Mouse (Mus musculus): ENCODE measurements around the gene P2ry12.

The P2ry12 gene

DNA sequence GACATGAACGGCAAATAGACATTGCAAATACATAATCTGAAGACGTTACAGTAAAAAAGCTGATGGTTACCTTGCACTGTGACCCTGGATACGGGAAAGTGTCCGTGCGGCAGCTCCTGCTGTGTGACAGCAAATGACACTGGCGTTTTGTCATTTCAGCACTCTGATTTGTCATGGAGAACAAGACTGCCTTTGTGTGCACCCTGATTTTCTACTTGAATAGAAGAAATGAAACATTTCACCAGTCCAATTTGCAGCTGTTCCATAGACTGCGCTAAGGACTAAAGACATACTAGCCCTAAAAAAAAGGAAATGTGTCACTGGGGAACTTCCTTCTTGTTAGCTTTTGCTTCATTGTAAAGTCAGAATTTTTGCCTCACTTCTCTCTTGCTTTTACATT lies at the start of gene P2ry12:
TSS of gene P2ry12 (minus strand) at position 168 of the 400 bp plus-strand sequence.
- no peak for DNase-seq (ENCODE audit: low read depth, low spot score)

DNA sequence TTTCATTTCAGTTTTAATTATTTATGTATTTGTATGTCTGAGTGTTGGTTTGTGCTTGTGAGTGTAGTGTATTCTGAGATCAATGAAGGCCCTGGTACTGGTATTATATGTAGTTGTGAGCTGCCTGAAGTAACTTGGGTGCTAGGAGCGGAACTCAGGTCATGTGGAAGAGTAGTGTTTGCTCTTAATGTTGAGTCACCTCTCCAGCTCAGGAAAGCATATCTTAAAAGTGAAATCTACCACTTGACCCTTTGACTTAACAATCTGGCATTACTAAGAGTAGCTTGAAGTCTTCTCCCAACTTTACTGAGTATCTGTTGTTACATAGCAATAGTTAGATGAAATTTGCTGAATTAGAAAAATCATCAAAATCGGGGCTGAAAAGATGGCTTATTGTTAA lies 42.8 kb upstream of the P2ry12 start:
- DNase-seq (ENCODE audit: low read depth, low spot score) = no peak

DNA sequence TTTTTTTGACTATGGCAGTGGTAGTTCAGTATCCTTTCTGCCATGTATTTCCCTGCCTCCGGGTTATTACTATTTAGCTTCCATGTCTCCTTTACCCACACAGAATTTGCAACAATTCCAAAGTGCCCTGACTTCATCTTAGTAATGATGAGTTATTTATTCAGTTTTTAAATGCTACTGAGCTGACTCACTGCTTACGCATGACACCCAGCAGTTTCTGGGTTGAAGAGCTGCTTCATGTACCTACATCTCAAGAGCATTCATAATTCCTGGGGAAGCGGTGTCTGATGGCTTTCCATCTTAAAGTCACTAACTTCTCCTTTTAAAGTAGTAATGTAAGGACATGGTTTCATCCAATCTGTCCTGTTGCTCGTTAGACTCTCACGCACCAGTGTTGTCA lies 42.3 kb upstream of the P2ry12 start:
- DNase-seq (ENCODE audit: low read depth, low spot score) = no peak

DNA sequence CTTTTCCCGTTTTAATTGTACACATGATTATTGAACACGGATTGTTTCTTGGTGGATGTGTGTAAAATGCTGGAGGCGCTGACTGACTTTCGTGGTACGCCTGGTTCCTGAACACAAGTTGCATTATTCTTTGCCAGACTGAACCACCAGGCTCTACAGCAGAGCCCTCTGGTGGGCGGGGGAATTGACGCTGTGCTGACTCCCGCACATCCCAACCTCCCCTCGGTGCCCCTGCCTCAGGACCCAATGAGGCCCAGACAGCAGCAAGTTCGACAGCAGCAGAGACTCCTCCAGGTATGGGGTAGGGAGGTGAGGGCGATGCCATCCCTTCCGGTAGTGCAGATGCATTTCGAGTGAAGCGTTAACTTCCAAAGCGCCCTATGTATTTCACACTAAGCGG lies 35.0 kb upstream of the P2ry12 start:
- DNase-seq (ENCODE audit: low read depth, low spot score) = peak; percentile 24

DNA sequence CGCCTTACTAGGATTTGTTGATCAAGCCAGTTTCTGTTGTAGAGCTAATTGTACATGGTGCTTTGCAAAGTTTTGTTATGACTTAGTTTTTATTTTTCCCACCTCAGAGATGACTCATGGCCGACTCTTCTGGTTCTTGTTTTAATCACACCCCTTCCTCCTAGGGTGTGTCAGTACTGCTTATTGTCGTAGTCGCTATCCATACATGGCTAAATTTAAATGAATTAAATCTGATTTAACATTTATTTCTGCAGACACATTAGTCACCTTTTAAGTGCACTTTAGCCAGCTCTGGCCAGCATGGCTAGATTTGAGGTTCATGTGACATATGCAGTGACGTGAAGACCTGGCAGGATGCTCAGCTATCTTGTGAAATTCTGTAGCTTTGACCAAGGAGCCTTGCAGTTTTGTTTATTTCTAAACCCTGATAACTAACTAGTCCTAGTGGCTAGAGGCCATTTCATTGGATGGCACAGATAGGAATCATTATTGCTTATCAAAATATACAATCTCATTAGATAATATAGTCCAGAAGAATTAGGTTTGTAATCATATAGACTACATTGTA lies 34.0 kb upstream of the P2ry12 start:
- no peak for DNase-seq (ENCODE audit: low read depth, low spot score)

DNA sequence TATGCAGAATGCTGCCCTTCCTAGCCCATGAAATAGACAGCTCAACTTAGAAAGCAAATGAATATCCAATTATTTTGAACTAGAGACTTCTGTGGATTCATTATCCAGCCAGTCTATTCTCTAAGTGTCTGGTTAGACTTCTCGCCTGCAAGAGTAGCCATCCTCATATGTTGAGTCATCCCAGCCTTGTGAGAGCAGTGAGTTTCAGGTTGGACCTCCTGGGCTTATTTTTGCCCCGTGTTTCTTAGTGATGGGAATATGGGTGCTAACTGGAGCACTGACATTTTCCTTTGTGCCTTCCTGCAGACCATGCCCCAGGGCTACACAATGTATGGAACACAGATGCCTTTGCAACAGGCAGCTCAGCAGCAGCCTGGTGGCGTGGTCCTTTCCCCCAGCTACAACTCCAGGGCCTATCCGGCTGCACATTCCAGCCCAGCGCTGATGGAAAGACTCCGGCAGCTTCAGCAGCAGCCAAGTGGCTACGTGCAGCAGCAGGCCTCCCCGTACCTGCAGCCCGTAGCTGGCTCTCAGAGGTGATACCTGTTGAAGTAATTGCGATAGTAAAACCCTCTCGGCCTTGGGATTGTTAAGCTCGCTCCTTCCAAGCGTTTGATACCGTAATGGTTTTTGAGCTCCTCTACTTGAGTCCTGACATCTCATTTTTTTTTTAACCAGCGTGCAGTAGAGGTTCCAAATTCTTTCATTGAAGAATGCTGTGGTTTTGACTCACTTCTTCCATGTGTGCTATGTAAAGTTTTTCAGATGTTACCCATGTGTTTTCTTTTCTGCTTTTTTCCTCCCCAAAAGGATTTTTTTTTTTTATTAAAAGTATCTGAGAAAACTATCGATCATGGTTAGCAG lies 33.3 kb upstream of the P2ry12 start:
- no peak for DNase-seq (ENCODE audit: low read depth, low spot score)

DNA sequence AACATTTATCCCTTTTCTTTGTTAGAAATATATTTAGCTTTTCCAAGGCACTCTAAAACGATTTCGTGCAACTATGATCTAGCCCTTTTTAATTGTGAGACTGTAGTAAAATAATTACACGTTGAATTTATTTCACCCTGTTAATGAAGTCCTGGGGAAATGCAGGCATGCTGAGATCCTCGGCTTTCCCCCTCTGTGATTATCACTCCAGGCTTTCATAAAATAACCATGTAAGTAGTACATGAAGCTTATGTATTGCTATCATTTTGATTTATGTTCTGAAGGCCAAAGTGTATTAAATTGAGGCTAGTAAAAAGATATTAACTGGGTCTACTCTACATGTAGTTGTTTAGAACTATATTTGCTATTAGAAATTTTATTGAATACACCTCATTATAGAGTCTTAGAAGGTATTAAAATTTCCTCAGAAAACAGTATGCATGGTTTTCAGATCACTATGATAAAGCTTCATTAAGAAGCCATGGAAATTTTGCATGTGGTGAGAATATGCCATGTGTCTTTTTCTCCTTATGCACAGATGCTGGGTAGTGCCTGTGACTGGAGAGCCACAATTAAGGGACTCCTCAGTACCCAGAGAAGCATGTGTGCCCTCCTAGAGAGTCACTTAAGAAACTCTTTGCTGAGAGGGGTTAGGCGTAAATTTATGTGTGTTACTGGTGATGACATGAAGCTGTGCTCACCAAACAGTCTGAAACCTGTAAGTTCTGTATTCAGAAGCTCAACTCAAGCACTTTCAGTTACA lies 30.9 kb upstream of the P2ry12 start:
- DNase-seq (ENCODE audit: low read depth, low spot score) = no peak

DNA sequence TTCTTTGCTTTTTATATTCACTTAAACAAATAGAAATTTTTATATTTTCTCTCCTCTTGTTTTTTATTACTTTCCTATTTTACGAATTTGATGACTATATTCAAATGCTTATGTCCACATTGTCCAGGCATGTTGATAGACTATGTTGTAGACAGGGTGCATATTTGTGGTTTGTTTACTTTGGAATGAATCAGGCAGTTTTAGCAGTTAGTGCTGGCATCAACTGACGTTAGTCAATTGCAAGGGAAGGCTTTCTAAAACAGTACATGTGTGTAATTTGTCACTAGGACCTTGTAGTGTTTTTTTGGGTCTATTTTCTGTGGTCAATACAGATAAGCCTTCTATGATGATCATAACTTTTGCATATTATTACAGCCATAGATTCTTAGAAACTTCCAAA lies 27.9 kb upstream of the P2ry12 start:
- DNase-seq (ENCODE audit: low read depth, low spot score) = no peak

DNA sequence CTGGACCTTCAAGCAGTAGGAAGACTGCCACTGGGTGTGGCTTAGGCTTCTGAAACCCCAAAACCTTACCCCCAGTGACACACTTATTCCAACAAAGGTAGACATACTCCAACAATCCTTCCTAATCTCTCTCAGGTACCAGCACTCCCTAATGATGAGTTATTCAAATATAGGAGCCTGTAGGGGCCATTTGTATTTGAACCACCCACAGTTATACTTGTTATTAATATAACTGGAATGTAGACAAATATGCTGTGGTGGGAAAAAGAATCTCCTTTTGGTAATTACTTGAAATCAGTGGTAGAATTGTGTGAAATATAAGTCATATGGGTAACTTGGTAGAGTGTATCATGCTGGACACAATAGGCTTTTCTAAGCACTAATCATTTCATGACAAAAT lies 15.9 kb upstream of the P2ry12 start:
- no peak for DNase-seq (ENCODE audit: low read depth, low spot score)

DNA sequence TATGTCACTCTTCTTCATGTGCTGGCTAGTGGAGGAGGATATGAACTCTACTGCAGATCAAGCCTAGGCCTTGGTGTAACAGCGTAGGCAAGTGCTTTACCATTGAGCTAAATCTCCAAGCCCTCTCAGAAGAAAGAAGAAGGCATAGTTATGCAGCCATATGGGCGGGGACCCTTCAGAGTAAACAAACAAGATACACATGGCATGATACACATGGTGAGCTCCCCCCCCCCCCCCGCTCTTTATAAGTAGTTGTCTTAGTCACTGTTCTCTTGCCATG lies 15.5 kb upstream of the P2ry12 start:
- DNase-seq (ENCODE audit: low read depth, low spot score) = no peak

DNA sequence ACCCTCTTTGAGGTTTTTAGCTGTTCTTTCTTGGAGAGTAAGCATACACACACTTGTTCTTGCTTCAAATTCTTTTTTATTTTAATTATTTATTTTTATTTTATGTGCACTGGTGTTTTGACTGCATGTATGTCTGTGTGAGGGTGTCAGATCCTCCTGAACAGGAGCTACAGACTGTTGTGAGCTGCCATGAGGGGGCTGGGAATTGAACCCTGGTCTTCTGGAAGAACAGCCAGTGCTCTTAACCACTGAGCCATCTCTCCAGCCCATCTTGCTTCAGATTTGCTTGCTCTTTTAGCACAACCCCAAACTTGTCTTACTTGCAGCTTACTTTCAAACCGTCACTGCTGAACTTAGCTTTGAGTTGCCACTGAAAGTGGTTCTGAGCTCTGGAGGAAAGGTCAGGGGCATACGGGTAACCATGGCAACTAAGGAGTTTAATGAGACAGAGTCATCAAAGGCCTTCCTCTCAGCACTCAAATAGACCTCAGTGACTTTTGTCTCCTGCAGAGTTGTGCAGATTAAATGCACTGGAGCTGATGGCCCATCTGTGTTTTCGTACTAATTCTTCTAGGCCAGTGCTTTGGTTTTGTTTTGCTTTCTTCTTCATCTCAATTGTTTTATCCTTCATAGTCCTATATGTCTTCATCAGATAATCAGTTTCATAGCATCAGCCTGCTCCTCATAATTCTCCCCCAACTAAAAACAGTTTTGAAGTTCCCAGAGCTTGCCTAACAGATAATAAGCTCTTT lies 15.0 kb upstream of the P2ry12 start:
- no peak for DNase-seq (ENCODE audit: low read depth, low spot score)

DNA sequence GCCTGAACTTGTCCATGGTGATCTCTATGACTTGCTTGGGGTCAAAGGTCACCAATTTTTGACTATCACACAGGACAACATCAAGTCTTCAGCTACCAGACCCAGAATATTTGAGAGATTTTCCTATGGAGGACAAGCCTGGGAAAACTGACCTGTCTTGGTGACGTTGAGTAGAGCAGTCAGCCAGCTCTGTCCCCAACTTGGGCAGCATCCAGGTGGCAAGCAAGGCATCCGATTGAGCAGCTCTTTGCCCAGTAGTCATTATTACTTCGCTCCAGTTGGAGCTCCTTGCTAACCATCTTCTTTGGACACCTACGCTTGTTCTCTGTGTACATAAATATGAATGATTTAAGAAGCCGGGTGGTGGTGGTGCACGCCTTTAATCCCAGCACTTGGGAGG lies 8.1 kb upstream of the P2ry12 start:
- no peak for DNase-seq (ENCODE audit: low read depth, low spot score)

DNA sequence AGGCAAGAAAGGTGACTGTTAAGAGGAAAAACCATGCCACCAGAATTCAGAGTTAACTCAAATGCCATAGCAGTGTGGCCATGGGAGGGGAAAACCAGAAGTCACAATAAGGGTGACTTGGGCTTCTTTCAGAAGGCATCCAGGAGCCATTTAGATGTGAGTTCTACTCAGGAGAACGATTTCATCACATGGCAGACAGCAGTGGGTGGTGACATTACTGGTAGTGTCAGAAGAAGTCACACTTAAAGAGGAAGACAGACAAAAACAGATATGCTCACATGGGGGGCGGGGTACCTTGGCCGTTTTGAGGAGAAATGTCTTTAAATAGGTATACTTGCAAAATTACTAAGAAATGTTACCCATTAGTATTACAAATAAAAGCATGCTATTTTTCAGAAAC lies 1.3 kb upstream of the P2ry12 start:
- no peak for DNase-seq (ENCODE audit: low read depth, low spot score)

DNA sequence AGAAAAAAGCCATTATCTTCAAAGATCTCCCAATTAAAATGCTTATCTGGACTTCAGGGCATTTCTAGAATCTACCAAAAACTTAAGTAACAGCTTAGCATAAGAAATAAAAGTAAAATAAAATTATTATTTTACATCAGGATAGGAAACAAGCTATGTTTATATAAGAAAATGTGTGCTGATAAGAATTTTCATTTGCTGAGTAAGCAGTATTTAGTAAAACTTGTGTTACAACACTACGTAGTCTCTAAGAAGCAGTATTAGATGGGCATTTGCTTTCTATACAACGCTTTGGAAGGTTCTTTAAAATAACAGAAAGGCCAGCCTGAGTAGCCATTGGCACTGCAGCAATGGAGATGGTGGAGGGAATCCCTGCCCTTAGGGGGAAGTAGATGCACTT lies 746 bp upstream of the P2ry12 start:
- no peak for DNase-seq (ENCODE audit: low read depth, low spot score)

DNA sequence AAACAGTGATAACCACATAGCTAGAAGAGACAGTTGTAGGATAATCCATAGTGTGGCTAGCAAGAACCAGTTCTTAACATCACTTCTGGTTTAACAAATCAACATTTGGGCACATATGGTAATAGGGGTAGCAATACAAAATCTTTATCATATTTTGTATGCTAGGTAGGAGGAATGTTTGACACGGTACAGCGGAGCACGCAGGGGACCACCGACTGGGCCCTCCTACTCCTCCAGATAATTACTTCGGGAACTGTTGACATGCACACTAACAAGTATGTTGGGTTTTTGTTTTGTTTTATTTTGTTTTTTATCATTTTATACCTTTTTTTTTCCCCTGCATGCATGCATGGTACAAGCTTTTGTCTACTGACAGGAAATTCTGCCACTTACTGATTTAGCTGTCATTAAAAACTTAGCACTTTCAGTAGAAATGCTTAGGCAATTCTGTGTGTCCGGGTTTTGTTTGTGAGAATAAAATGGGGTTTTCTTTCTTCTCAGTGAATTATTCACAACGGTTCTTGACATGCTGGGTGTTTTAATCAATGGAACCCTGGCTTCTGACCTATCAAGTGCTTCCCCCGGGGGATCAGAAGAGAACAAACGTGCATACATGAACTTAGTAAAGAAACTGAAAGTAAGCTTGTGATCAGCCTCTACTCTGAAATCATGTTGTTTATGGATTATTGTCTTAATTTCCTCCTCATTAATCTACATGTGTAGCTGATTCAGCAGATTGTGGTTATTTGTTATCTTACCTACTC lies 780 bp downstream of the P2ry12 start:
- no peak for DNase-seq (ENCODE audit: low read depth, low spot score)

DNA sequence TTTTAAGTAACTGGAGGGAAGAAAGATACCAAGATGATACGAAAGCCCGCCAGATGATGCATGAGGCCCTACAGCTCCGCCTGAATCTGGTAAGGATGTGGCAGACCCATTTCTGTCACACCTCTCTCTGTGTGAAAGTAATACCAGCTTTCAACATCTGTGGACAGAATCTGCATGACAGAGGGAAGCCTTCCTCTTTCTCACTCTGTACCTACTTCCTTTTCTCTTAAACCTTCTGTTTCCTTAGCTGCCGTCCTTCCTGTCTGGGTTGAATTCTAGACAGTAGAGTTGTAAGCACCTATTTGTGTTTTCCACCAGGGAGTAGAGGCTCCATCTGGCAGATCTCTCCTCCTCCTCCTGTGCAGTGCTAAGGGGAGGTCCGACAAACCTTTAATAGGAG lies 1.9 kb downstream of the P2ry12 start:
- no peak for DNase-seq (ENCODE audit: low read depth, low spot score)

DNA sequence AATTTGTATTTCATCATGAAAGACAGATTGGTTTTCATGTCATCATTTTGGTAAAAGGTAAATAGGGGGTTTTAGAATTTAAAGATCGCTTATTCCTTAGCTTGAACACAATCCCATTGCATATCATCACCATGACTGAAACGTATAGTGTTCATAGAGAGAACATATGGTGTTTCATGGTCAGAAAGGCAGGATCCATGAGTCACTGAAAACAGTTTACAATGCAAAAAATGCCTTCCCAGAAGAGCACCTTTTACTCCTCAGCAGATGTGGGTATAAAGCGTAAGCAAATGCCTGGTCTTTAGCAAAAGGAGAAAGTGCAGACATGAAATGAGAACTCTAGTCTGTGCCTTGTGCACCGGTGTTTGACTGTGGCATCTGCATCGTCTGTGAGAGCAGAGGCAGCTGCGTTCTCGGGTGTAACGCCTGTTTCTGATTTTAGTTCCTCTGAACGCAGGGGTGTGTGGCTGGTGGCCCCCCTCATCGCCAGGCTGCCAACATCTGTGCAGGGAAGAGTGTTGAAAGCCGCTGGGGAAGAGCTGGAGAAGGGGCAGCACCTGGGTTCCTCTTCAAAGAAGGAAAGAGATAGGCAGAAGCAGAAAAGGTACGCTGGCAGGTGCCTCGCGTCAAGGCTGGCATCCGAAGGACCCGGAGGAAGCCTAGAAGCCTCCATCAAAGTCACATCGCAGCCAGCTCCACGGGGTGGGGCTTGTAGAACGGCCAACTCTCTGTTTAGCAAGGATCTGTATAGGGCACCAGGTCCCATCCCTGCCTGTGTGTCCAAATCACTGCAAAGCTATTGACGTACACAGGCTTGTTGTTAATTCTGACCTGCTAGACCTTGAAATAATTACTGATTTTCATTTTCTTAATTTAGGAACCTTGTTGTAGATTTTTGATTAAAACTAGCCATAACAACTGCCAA lies 4.7 kb downstream of the P2ry12 start:
- no peak for DNase-seq (ENCODE audit: low read depth, low spot score)

DNA sequence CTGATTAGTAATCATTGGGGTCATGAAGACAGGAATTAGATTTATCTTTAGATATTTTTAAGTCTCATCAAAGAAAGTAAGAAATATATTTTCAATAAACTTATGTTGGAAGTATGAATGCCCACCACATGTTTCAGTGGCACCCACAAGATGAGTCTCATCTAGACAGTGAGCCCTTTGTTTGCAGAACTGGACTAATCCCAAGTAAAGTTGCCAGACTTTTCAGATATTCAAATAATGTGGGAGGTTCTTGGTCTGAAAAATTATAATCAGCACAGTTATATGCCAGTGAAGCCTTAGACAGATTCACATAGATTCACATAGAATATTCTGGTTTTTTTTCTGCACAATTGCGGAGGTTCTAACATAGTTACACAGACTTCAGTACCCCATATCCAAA lies 12.2 kb downstream of the P2ry12 start:
- DNase-seq (ENCODE audit: low read depth, low spot score) = no peak

DNA sequence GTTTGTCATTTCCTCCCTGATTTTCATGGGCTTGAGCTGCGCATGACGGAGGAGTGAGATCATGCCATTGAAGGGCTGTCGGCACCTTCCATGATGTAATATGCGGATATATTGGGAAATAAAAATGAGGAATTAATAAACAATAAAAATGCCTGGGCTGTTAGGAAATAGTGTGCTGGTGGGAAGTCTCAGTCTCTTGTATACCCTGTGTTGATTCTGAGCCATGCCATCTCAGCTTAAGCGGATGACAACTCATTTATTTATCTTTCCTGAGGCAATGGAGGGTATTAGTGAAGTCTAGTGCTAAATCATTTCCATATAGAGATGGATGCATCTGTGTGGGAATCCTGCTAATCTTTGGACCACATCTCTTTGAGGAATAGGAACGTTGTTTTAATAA lies 14.6 kb downstream of the P2ry12 start:
- no peak for DNase-seq (ENCODE audit: low read depth, low spot score)

DNA sequence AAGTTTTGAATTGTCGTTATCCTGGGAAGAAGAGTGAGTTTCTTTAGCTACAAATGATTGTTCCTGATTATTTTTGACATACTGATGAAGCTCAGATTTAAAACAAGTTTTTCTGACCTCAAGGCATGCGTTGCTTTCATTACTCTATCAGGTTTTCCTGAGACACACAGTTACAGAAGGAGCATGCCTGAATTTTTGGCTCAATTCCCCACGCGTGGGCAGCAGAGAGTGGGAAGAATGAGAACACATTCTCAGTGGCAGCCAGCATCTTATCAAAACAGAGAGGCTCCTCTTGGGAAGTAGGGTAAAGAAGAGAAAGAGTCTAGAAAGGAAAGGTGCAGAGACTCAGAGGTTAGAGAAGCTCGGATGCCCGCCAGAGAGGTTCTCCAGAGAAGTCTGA lies 19.3 kb downstream of the P2ry12 start:
- no peak for DNase-seq (ENCODE audit: low read depth, low spot score)
